Mouse (Mus musculus) spleen, adult 2 months (tissue): ENCODE data around the gene Tnfsf13.

Experiments
- CTCF ChIP-seq: fragments of 200-500 bp; IDR thresholded peaks from 2 replicates; pipeline ENCODE4 v1.5.1; 2011; ENCODE audit warnings: mild to moderate bottlenecking, inconsistent platforms; ENCODE audit not compliant: insufficient read depth, insufficient read length, insufficient replicate concordance; ENCODE audit errors: extremely low read depth
- POLR2A ChIP-seq: fragments of 200-500 bp; IDR thresholded peaks from 2 replicates; pipeline ENCODE4 v1.6.1; 2011; ENCODE audit warnings: low read depth, low read length, inconsistent platforms

- TF ChIP-seq CTCF (no peak), POLR2A (0 out of 2 replicates have a peak, but pooled peaks have one; percentile 7)
Measured at GRCm38 (mm10) chr11:69665961-69666664, 19.5 kb downstream of the Tnfsf13 start, which contains the start of gene Cd68.
